Mouse (Mus musculus) embryo, embryonic 11.5 days (tissue): ENCODE data around the gene Zfp953.
"Not testable (repeated sequence)": the region's sequence is repeated elsewhere in the genome, so short reads cannot be mapped to it uniquely, and the experiment has no call there.

Experiments
- DNase-seq: peaks from one replicate; pipeline ENCODE4 v3.0.0-alpha.2; 2012; ENCODE audit warnings: low read depth, low spot score

Gene Zfp953

DNA sequence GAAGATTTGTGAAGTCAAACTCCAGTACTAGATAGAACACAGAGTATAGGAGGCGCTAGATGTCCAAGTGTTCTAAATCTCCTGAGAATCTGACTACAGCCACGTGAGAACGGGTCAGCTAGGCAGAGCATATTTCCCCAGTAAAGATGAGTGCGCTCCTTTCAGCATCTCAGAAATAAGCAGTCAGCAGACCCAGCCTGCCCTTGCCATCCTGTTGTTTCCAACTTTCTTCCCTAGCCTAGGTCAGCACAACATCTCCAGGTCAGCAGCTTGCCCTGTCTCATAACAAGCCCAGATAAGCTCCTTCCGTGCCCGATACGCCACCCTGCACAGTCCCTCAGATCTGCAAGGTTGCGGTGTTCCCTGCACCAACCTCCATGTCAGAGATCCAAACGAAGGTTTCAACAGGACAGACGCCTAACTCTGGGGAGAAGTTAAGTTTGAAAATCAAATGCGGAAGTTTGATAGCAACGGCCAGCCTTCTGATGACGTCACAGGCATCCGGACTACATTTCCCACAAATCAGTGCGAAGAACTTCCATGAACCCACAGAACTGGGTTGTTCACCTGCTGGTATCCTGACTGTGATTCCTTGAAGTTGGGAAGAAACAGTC, at the start of gene Zfp953, which contains the start of gene Gm28044:
TSS of gene Zfp953 (minus strand) at position 475 of the 614 bp plus-strand sequence.
TSS of gene Gm28044 (minus strand) at position 406 of the 614 bp plus-strand sequence.
- peak; percentile 80 for DNase-seq

DNA sequence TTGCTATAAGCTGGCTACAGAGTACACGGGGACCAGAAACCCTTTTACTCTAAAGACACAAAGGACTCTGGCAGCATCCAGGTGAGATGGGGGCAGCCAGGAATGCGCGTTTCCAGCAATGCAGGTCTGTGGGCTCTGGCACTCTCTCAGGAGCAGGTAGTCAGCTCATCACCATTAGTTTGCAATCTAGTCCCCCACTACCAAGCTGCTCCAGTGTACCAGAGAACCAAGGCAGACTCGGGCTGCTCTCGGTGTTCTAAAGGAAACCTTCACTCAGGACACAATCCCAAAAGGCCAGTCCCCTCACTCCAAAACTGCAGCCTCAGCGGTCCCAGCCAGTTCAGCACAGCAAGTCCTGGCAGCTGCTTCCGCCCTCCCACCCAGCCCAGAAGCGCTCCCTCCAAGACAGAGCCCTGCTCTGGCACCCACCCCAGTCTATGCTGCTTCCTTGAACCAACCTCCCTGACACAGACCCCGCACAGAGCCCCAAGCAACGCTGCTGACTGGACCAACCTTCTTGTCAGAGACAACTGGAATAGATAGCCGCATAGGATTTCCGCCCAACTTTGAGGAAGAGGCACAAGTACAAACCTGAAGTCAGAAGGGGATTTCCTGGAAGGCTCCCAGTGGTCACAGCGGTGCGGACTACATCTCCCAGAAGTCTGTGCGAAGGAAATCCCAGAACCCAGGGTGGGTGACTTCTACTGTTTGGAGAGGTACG, 38.9 kb upstream of the Zfp953 start, which contains the start of gene Zfp429:
TSS of gene Zfp429 (minus strand) at position 637 of the 721 bp plus-strand sequence.
- DNase-seq: peak; percentile 30

DNA sequence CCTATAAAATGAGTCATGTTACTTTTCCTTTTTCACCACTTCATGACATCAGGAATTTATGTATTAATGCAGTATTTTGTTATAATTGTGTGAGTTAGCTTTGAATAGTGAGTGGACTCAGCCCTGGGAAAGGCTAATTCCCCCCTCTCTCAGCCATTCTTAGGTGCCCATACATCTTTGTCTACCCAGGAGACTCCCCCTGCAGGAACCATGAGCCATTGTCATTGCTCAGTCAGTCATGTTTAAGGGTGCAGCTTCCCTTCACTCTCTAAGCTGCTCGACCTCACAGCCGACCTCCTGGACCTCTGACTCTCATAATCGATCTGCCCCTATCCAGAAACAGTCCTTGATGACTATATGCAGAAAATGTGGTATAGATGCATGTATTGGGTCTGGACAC, 15.8 kb upstream of the Zfp953 start:
- DNase-seq: not testable (repeated sequence)

DNA sequence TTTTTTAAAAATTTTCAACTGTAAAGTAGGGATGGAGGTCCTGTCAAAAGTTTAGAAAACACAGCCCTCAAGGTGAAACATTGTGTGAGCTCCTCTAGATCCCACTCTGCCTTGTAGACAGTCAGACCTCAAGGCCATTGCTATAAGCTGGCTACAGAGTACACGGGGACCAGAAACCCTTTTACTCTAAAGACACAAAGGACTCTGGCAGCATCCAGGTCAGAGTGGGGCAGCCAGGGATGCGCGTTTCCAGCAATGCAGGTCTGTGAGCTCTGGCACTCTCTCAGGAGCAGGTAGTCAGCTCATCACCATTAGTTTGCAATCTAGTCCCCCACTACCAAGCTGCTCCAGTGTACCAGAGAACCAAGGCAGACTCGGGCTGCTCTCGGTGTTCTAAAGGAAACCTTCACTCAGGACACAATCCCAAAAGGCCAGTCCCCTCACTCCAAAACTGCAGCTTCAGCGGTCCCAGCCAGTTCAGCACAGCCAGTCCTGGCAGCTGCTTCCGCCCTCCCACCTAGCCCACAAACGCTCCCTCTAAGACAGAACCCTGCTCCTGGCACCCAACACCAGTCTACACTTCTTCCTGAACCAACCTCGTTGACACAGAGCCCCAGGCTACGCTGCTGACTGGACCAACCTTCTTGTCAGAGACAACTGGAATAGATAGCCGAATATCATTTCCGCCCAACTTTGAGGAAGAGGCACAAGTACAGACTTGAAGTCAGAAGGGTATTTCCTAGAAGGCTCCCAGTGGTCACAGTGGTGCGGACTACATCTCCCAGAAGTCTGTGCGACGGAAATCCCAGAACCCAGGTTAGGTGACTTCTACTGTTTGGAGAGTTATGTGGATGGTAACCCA, 14.9 kb upstream of the Zfp953 start, which contains the start of the genes Gm28041 and Zfp456:
TSS of gene Gm28041 (minus strand) at position 684 of the 862 bp plus-strand sequence.
TSS of gene Zfp456 (minus strand) at position 761 of the 862 bp plus-strand sequence.
- peak; percentile 43 for DNase-seq

DNA sequence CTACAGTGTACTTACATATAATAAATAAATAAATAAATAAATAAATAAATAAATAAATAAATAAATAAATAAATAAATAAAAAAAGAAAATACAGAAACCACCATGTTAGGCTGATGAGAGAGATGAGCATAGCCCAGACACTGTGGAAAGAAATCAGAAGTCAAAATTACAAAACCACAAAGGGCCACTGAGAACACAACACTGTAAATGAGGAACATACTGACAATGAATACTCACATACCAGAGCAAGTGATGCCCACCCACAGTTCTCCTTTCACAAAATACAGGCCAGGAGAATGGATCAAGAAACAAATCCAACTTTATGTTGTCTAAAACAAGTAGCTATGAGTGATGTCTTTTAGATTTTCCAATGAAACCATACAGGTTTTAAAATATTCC, 8.6 kb downstream of the Zfp953 start:
- DNase-seq: no peak

DNA sequence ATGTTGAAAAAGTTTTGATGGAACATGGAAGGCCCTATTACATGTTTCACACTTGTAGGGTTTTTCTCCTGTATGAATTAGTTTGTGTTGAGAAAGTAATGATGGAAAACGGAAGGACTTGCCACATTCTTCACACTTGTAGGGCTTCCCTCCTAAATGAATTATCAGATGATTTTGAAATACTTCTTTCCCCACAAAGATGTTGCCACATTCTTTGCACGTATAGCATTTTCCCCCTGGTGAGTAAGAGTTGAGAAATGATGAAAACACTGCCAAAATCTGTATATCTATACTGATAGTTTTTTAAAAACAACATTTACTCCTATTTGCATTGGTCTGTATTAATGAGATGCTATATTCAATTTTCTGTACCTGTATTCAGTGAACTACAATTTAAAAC, 17.0 kb downstream of the Zfp953 start:
- DNase-seq: no peak

DNA sequence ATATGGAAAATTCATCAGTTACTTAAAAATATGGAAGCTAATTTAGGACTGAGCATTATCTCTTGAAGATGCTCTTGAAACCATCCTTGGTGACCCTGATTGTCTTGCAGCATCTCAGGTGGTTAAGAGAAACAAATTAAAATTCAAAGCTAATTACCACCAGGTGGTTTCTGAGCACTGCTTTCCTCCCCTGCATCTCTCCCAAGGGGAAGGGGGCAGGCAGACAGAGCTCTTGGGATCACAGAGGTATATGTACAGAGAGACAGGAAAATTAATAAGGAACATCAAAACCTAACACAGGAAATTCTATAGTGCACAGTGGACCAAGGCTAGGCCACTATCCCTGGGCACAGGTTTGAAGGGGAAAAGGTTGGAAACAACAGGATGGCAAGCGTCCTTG, 27.5 kb downstream of the Zfp953 start:
- DNase-seq: no peak

DNA sequence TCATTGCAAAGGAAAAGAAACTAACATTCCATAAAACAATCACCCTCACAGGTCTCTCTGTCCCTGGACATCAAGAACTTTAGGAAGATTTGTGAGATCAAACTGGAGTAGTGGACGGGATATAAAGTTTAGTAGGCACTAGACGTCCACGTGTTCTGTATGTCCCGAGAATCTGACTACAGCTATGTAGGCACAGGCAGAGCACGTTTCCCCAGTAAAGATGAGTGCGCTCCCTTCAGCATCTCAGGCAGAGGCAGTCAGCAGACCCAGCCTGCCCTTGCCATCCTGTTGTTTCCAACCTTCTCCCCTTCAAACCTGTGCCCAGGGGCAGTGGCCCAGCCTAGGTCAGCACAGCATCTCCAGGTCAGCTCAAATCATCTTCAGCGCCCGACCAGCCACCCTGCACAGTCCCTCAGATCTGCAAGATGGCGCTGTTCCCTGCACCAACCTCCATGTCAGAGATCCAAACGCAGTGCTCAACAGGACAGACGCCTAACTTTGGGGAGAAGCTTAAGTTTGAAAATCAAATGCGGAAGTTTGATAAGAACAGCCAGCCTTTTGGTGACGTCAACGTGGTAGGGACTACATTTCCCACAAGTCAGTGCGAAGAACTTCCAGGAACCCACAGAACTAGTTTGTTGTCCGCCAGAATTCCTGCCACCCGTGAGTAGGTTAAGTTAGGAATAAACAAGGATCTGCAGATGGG, 28.2 kb downstream of the Zfp953 start, which contains the start of gene Zfp595:
TSS of gene Zfp595 (minus strand) at position 552 of the 706 bp plus-strand sequence.
- DNase-seq: peak; percentile 61

DNA sequence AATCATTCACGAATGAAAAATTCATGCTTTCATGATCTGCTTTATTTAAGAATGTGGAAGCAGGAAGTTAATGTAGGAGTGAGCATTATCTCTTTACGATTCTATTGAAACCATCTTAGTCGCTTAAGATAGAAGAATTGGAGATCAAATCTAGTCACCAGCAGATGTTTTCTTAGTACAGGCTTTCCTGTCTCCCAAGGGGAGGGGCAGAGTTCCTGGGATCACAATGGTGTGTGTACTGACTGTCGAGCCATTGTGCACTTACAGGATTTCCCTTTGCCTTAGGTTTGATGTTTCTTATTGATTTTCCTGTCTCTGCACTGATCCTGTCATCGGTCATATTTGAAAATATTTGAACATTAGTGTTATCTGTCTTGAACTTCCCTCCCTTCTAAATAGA, 53.7 kb downstream of the Zfp953 start:
- no peak for DNase-seq

DNA sequence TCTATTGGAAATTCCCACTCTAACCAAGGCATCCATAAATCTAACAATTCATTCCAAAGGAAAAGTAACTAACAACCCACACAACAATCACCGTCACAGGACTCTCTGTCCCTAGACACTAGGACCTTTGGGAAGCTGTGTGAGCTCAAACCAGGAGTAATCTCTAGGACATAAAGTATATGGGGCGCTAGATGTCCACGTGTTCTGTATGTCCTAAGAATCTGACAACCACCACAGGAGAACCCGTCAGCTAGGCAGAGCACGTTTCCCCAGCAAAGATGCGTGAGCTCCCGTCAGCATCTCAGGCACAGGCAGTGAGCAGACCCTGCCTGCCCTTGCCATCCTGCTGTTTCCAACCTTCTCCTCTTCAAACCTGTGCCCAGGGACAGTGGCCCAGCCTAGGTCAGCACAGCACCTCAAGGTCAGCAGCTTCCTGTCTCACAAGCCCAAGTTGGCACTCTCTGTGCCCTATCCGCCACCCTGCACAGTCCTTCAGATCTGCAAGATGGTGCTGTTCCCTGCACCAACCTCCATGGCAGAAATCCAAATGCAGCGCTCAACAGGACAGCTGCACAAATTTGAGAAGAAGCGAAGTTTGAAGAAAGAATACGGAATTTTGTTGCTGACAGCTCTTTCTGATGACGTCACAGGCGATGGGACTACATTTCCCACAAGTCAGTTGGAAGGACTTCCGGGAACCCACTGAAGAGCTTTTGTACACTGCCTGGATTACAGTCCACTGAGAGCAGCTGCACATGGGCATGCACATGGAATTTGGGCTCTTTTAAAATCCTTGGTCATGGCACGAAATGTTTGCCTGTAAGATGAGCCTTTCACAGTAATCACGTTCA, 54.4 kb downstream of the Zfp953 start, which contains the start of gene Zfp457:
TSS of gene Zfp457 (minus strand) at position 664 of the 851 bp plus-strand sequence.
- peak; percentile 80 for DNase-seq
